Mouse (Mus musculus) E14TG2a.4 (cell line): ENCODE measurements around the gene Ngly1.

Experiments used
- CTCF ChIP-seq: conservative IDR thresholded peaks from 2 replicates; pipeline ENCODE4 v1.5.1; 2014; ENCODE audit warnings: low read length
- NANOG ChIP-seq: IDR thresholded peaks from 2 replicates; pipeline ENCODE4 v1.6.1; 2014; ENCODE audit warnings: borderline replicate concordance, low read length, mixed read lengths
- POU5F1 ChIP-seq: IDR thresholded peaks from 2 replicates; pipeline ENCODE4 v1.6.1; 2014; ENCODE audit warnings: low read length, borderline replicate concordance

DNA sequence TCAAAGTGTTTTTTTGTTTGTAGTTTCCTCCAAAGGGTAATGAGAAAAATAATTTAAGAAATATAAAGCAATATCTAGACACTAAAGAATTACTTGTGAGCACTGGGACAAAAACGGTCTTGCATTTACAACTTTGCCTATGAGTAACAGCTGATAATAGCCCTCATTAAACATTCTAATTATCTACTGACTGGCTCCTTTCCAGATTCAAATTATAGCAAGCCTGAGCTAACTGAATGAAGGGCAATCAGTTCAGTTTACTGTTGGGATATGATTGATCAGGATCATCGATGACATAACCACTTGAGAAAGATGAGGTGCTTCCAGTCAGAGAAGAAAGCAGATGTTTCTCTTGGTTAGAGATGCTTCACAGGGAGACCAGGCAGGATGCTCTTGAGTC, 19.7 kb upstream of the Ngly1 start:
- TF ChIP-seq CTCF, result no peak
- no peak for TF ChIP-seq NANOG
- TF ChIP-seq POU5F1, result no peak
